Mouse (Mus musculus) mouse embryonic stem cell (cell line): ENCODE results near the gene Rab31.

ENCODE experiments used
- in situ Hi-C, 2 experiments: fragments of 300-500 bp; cut with MboI; formaldehyde crosslinking; loops; 1 replicate in 1 of 2; 3 replicates in 1 of 2; pipeline ENCODE4 v1.14.3; 2019 to 2020; ENCODE audit warnings: low sequenced_read_pairs in 2 of 2, low pct_unique_long_range_greater_than_20kb in 1 of 2, mixed read lengths in 1 of 2; ENCODE audit not compliant: unreplicated experiment in 1 of 2

The Rab31 gene

GRCm38 (mm10) chr17:65784610-65785140 is 12.1 kb upstream of the Rab31 start:
- in situ Hi-C loops: no loop called here

GRCm38 (mm10) chr17:65783182-65784161 is 10.9 kb upstream of the Rab31 start:
- in situ Hi-C loops: no loop called here

- in situ Hi-C loops: no loop called here
Measured at GRCm38 (mm10) chr17:65782551-65783141, 10.1 kb upstream of the Rab31 start, which contains the start of gene Ppp4r1. Gene Ppp4r1 (plus strand): TSS chr17:65782573.

GRCm38 (mm10) chr17:65780970-65781369 is 8.4 kb upstream of the Rab31 start:
- in situ Hi-C loops: no loop called here

GRCm38 (mm10) chr17:65777461-65777860 is 4.9 kb upstream of the Rab31 start:
- in situ Hi-C loops: no loop called here

- in situ Hi-C loops: no loop called here
Measured at GRCm38 (mm10) chr17:65776228-65776627, 3.7 kb upstream of the Rab31 start.

- in situ Hi-C loops: no loop called here
Measured at GRCm38 (mm10) chr17:65774439-65774838, 1.9 kb upstream of the Rab31 start.

GRCm38 (mm10) chr17:65773617-65774016 is 1.1 kb upstream of the Rab31 start:
- in situ Hi-C loops: no loop called here

- in situ Hi-C loops: no loop called here
Measured at GRCm38 (mm10) chr17:65770982-65771915, 1.3 kb downstream of the Rab31 start.

- in situ Hi-C loops: no loop called here
Measured at GRCm38 (mm10) chr17:65768486-65768885, 4.1 kb downstream of the Rab31 start.

- in situ Hi-C loops: no loop called here
Measured at GRCm38 (mm10) chr17:65763221-65763620, 9.3 kb downstream of the Rab31 start.

- in situ Hi-C loops: no loop called here
Measured at GRCm38 (mm10) chr17:65757150-65757549, 15.4 kb downstream of the Rab31 start.

GRCm38 (mm10) chr17:65755857-65756256 is 16.7 kb downstream of the Rab31 start:
- in situ Hi-C loops: no loop called here

GRCm38 (mm10) chr17:65753130-65753529 is 19.4 kb downstream of the Rab31 start:
- in situ Hi-C loops: no loop called here

GRCm38 (mm10) chr17:65750301-65750700 is 22.3 kb downstream of the Rab31 start:
- in situ Hi-C loops: no loop called here

GRCm38 (mm10) chr17:65749803-65750202 is 22.7 kb downstream of the Rab31 start:
- in situ Hi-C loops: no loop called here

- in situ Hi-C loops: no loop called here
Measured at GRCm38 (mm10) chr17:65748997-65749396, 23.6 kb downstream of the Rab31 start.

GRCm38 (mm10) chr17:65746314-65746713 is 26.2 kb downstream of the Rab31 start:
- in situ Hi-C loops: no loop called here
